12 mouse cellular contexts compared by ENCODE assay signal in genomic region chr9:118486361-118487095, GRCm38 (mm10). TPM values are rescaled to one million over a fixed set of nuclear protein-coding genes. Genes with fewer than 3 reads are reported as not detected.
DNase-seq lines count a peak whose midpoint lies in the region; ATAC-seq and TF ChIP-seq lines count a peak whose summit lies in the region.
"Had no signal": no experiment of that assay in that cellular context is flagged by ENCODE, and none has a peak within 500 bp of the region (broad histone marks: within the 10 kb centered on the region; RNA-seq: fewer than 3 reads in every experiment).

No protein-coding gene starts in this region.

- no peak overlapping the region for H3K9ac ChIP-seq in hindbrain, embryonic 11.5 days (ENCODE audit: low read depth, low read length)
- H3K9ac ChIP-seq in hindbrain, embryonic 14.5 days, result no peak overlapping the region
- H3K9ac ChIP-seq in forebrain, embryonic 13.5 days, result no peak overlapping the region
- no peak overlapping the region for H3K9ac ChIP-seq in midbrain, embryonic 12.5 days (replicated peaks)
- H3K9ac ChIP-seq in liver, postnatal 0 days (replicated peaks), result no peak overlapping the region

- peak; percentile 54 for DNase-seq in hindbrain, embryonic 11.5 days (ENCODE audit: low spot score)
- no peak for DNase-seq in hindbrain, embryonic 14.5 days (ENCODE audit: low spot score)
- DNase-seq in brain, embryonic 14.5 days (ENCODE audit: low read depth), result peak; percentile 57
- DNase-seq in testis, postnatal 14 days (ENCODE audit: low spot score), result no peak
- DNase-seq in liver, postnatal 0 days, result no peak
- DNase-seq in frontal cortex, adult 2 months (ENCODE audit: extremely low spot score in 1 of 2, low spot score in 1 of 2), result no peak
- DNase-seq: adrenal gland, postnatal 10 days; cerebellum, postnatal 14 days; lung, postnatal 36 days had no signal

- H3K4me1 ChIP-seq in hindbrain, embryonic 11.5 days (replicated peaks; ENCODE audit: control insufficient read depth, insufficient read depth, low read length), result no peaks in the 10 kb centered on the region
- H3K4me1 ChIP-seq in hindbrain, embryonic 14.5 days (replicated peaks; ENCODE audit: control insufficient read depth, insufficient read depth, low read length), result peaks cover 11% of the 10 kb centered on the region; the same call in 1 of the 2 replicates
- peaks cover 39% of the 10 kb centered on the region for H3K4me1 ChIP-seq in forebrain, embryonic 13.5 days
- H3K4me1 ChIP-seq in midbrain, embryonic 12.5 days, result peaks cover 29% of the 10 kb centered on the region
- H3K4me1 ChIP-seq in liver, postnatal 0 days (ENCODE audit: insufficient read depth), result peaks cover 11% of the 10 kb centered on the region

- no peaks in the 10 kb centered on the region for H3K9me3 ChIP-seq in hindbrain, embryonic 11.5 days (ENCODE audit: control insufficient read depth, low read length)
- no peaks in the 10 kb centered on the region for H3K9me3 ChIP-seq in hindbrain, embryonic 14.5 days (ENCODE audit: control insufficient read depth, low read length)
- H3K9me3 ChIP-seq in forebrain, embryonic 13.5 days (replicated peaks), result no peaks in the 10 kb centered on the region
- no peaks in the 10 kb centered on the region for H3K9me3 ChIP-seq in midbrain, embryonic 12.5 days
- no peaks in the 10 kb centered on the region for H3K9me3 ChIP-seq in liver, postnatal 0 days (ENCODE audit: low read length)

- H3K4me3 ChIP-seq in hindbrain, embryonic 11.5 days (ENCODE audit: low read depth, low read length), result no peak overlapping the region
- no peak overlapping the region for H3K4me3 ChIP-seq in hindbrain, embryonic 14.5 days (replicated peaks; ENCODE audit: low read length)
- H3K4me3 ChIP-seq in forebrain, embryonic 13.5 days, result peak overlapping the region; percentile 33
- H3K4me3 ChIP-seq in midbrain, embryonic 12.5 days, result peak overlapping the region; percentile 12; the same call in 1 of the 2 replicates
- no peak overlapping the region for H3K4me3 ChIP-seq in liver, postnatal 0 days (ENCODE audit: low read depth, low read length)

- ATAC-seq in hindbrain, embryonic 11.5 days (ENCODE audit: low FRiP score), result no peak
- ATAC-seq in hindbrain, embryonic 14.5 days (ENCODE audit: low FRiP score), result no peak
- no peak for ATAC-seq in forebrain, embryonic 13.5 days
- ATAC-seq in midbrain, embryonic 12.5 days (ENCODE audit: low FRiP score, low read depth), result 0 out of 2 replicates have a peak, but pooled peaks have one; percentile 20
- ATAC-seq in liver, postnatal 0 days, result no peak

- peaks cover 70% of the 10 kb centered on the region for H3K27me3 ChIP-seq in hindbrain, embryonic 11.5 days (ENCODE audit: control insufficient read depth, insufficient read depth, low read length)
- peaks cover 88% of the 10 kb centered on the region for H3K27me3 ChIP-seq in hindbrain, embryonic 14.5 days (ENCODE audit: control insufficient read depth, insufficient read depth, low read length)
- H3K27me3 ChIP-seq in forebrain, embryonic 13.5 days, result peaks cover 85% of the 10 kb centered on the region
- H3K27me3 ChIP-seq in midbrain, embryonic 12.5 days, result peaks cover 92% of the 10 kb centered on the region
- H3K27me3 ChIP-seq in liver, postnatal 0 days (ENCODE audit: insufficient read depth, low read length), result peaks cover 68% of the 10 kb centered on the region

- 1% methylated on average over 32 of the region's 32 CpGs for WGBS in hindbrain, embryonic 11.5 days
- 1% methylated on average over 31 of the region's 32 CpGs for WGBS in hindbrain, embryonic 14.5 days
- WGBS in forebrain, embryonic 13.5 days, result under 1% methylated on average over 32 of the region's 32 CpGs
- under 1% methylated on average over 32 of the region's 32 CpGs for WGBS in midbrain, embryonic 12.5 days
- WGBS in liver, postnatal 0 days (ENCODE audit: insufficient replicate concordance), result 5% methylated on average over 32 of the region's 32 CpGs

- no peaks in the 10 kb centered on the region for H3K36me3 ChIP-seq in hindbrain, embryonic 11.5 days (ENCODE audit: control insufficient read depth, insufficient read depth, low read length)
- no peaks in the 10 kb centered on the region for H3K36me3 ChIP-seq in hindbrain, embryonic 14.5 days (replicated peaks; ENCODE audit: control insufficient read depth, insufficient read depth)
- no peaks in the 10 kb centered on the region for H3K36me3 ChIP-seq in forebrain, embryonic 13.5 days (ENCODE audit: poor library complexity, severe bottlenecking)
- H3K36me3 ChIP-seq in midbrain, embryonic 12.5 days, result no peaks in the 10 kb centered on the region
- no peaks in the 10 kb centered on the region for H3K36me3 ChIP-seq in liver, postnatal 0 days (replicated peaks; ENCODE audit: insufficient read depth, low read length)

- no peak for TF ChIP-seq CTCF in brain, embryonic 14.5 days (IDR thresholded peaks at IDR 0.05; ENCODE audit: borderline replicate concordance, extremely low read depth, insufficient read depth, insufficient read length)
- no peak for TF ChIP-seq CTCF in liver, postnatal 0 days (IDR thresholded peaks at IDR 0.05; ENCODE audit: low read depth)

- H3K4me2 ChIP-seq in hindbrain, embryonic 11.5 days (replicated peaks; ENCODE audit: low read depth, low read length), result no peak overlapping the region
- no peak overlapping the region for H3K4me2 ChIP-seq in hindbrain, embryonic 14.5 days (replicated peaks)
- H3K4me2 ChIP-seq in forebrain, embryonic 13.5 days, result peak overlapping the region; percentile 64
- H3K4me2 ChIP-seq in midbrain, embryonic 12.5 days (replicated peaks), result peak overlapping the region; percentile 34
- no peak overlapping the region for H3K4me2 ChIP-seq in liver, postnatal 0 days (ENCODE audit: low read depth, low read length)

- no peak for TF ChIP-seq EP300 in liver, postnatal 0 days (IDR thresholded peaks at IDR 0.05; ENCODE audit: low read depth)

- H3K27ac ChIP-seq in hindbrain, embryonic 11.5 days (ENCODE audit: low read depth, low read length), result no peak overlapping the region
- no peak overlapping the region for H3K27ac ChIP-seq in hindbrain, embryonic 14.5 days
- peak overlapping the region; percentile 40 for H3K27ac ChIP-seq in forebrain, embryonic 13.5 days
- no peak overlapping the region for H3K27ac ChIP-seq in midbrain, embryonic 12.5 days (replicated peaks)
- no peak overlapping the region for H3K27ac ChIP-seq in liver, postnatal 0 days (ENCODE audit: low read depth)
- H3K27ac ChIP-seq: kidney, postnatal 0 days had no signal

- no peak for TF ChIP-seq POLR2A in brain, embryonic 14.5 days (IDR thresholded peaks at IDR 0.05; ENCODE audit: borderline replicate concordance, extremely low read depth, insufficient read depth, insufficient read length, poor library complexity, severe bottlenecking)

RNA-seq across cellular contexts. Expression of gene Eomes, which starts 8.5 kb away (rescaled TPM):
- 0.11 TPM in 1 of 2 replicates, not detected in the other for polyA plus RNA-seq in hindbrain, embryonic 11.5 days (2014; fragmentation: Nextera tagmentation; extraction: Ambion mirVana)
- polyA plus RNA-seq in hindbrain, embryonic 14.5 days (2014; fragmentation: Nextera tagmentation; extraction: Ambion mirVana), result 0.66 and 1.1 TPM in 2 replicates
- polyA plus RNA-seq in brain, embryonic 14.5 days (2012; rRNA removed), result 12.6 and 33.7 TPM in 2 replicates
- 24.4 and 30.7 TPM in 2 replicates for polyA plus RNA-seq in forebrain, embryonic 13.5 days (2015; fragmentation: Nextera tagmentation; extraction: Ambion mirVana)
- polyA plus RNA-seq in midbrain, embryonic 12.5 days (2016; fragmentation: Nextera tagmentation; extraction: Ambion mirVana), result 0.85 and 2.9 TPM in 2 replicates
- polyA plus RNA-seq in liver, postnatal 0 days (2015; fragmentation: Nextera tagmentation; extraction: Ambion mirVana), result not detected in 2 replicates
- 28.9 and 29.1 TPM in 2 replicates for polyA plus RNA-seq in frontal cortex, adult 2 months (2012; rRNA removed)
- polyA plus RNA-seq: kidney, postnatal 0 days had no signal

RNA-seq across cellular contexts. Expression of gene Golga4, which starts 19.5 kb away (rescaled TPM):
- polyA plus RNA-seq in hindbrain, embryonic 11.5 days (2014; fragmentation: Nextera tagmentation; extraction: Ambion mirVana), result 51.5 and 64.8 TPM in 2 replicates
- 43.9 and 47.1 TPM in 2 replicates for polyA plus RNA-seq in hindbrain, embryonic 14.5 days (2014; fragmentation: Nextera tagmentation; extraction: Ambion mirVana)
- 44.5 and 60.5 TPM in 2 replicates for polyA plus RNA-seq in brain, embryonic 14.5 days (2012; rRNA removed)
- 54.3 and 56.1 TPM in 2 replicates for polyA plus RNA-seq in forebrain, embryonic 13.5 days (2015; fragmentation: Nextera tagmentation; extraction: Ambion mirVana)
- 69.3 and 70.9 TPM in 2 replicates for polyA plus RNA-seq in midbrain, embryonic 12.5 days (2016; fragmentation: Nextera tagmentation; extraction: Ambion mirVana)
- 12.5 and 13.9 TPM in 2 replicates for polyA plus RNA-seq in liver, postnatal 0 days (2015; fragmentation: Nextera tagmentation; extraction: Ambion mirVana)
- 70.4 and 71.5 TPM in 2 replicates for polyA plus RNA-seq in frontal cortex, adult 2 months (2012; rRNA removed)

Comparison
In these comparisons a context has a peak if more than half of its experiments do, and no peak if none do; other contexts are left out.
1. DNase-seq: peak in hindbrain, embryonic 11.5 days (single experiment) and brain, embryonic 14.5 days (single experiment); none in hindbrain, embryonic 14.5 days (single experiment), testis, postnatal 14 days (single experiment), liver, postnatal 0 days (single experiment) and frontal cortex, adult 2 months (0 of 2).
2. H3K4me2 ChIP-seq: peak in forebrain, embryonic 13.5 days (single experiment) and midbrain, embryonic 12.5 days (single experiment); none in hindbrain, embryonic 11.5 days (single experiment), hindbrain, embryonic 14.5 days (single experiment) and liver, postnatal 0 days (single experiment).
3. H3K4me3 ChIP-seq: peak in forebrain, embryonic 13.5 days (single experiment) and midbrain, embryonic 12.5 days (single experiment); none in hindbrain, embryonic 11.5 days (single experiment), hindbrain, embryonic 14.5 days (single experiment) and liver, postnatal 0 days (single experiment).